Mouse (Mus musculus) spleen, adult 12 weeks (tissue): ENCODE measurements around the gene Ackr2.

Experiments
- DNase-seq: peaks from one replicate; pipeline ENCODE4 v3.0.0; 2022; ENCODE audit warnings: low spot score

Gene Ackr2

GRCm38 (mm10) chr9:121891301-121891700 lies 6.9 kb upstream of the Ackr2 start:
- DNase-seq, result no peak

- no peak for DNase-seq
Observed at GRCm38 (mm10) chr9:121892057-121892687, 6.0 kb upstream of the Ackr2 start.

GRCm38 (mm10) chr9:121894447-121894846 lies 3.7 kb upstream of the Ackr2 start:
- DNase-seq, result no peak

DNA sequence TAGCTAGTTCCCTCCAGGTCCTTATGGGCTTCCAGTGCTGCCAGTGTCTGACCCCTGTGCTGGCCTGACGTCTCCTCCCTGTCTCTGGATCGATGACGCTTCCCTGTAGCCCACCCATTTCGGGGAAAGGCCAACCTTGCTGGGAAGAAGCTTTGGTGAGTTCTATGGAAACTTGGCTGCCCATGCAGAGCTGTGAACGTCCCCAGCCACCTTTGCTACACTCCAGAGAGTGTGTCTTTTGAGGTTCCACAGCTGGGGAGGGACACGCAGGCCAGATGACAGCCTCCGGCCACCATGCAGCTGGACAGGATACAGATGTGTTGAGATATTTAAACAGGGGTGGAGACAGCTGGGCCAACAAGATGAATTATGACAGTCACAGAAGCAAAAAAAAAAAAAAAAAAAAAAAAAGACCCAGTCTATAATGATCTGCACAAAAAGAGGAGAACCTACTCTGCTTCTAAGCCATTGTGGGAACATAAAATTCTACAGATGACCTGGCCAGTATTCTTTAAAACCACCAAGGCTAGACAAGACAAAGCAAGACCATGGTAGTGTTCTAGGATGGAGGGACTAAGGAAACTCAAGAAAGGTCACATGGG lies 2.7 kb upstream of the Ackr2 start:
- DNase-seq, result no peak

GRCm38 (mm10) chr9:121896820-121897219 lies 1.3 kb upstream of the Ackr2 start:
- no peak for DNase-seq

DNA sequence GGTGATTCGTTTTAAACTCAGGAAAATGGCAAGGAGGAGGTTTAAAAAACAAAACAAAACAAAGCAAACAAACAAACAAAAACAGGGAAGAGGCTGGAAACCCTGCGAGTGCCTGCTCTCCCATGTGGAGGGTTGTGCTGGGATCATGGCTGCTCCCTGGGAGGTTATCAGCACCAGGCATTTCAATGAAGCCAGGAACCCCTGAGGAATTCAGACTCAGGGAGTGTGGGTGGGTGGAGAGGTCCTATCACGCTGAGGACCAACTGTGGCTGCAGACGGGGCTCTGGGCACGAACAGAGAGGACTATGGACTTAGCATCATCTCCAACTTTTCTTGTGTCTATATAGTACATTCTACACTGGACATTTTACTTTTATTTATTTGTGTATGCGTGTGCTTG lies 1.2 kb downstream of the Ackr2 start:
- DNase-seq, result no peak

DNA sequence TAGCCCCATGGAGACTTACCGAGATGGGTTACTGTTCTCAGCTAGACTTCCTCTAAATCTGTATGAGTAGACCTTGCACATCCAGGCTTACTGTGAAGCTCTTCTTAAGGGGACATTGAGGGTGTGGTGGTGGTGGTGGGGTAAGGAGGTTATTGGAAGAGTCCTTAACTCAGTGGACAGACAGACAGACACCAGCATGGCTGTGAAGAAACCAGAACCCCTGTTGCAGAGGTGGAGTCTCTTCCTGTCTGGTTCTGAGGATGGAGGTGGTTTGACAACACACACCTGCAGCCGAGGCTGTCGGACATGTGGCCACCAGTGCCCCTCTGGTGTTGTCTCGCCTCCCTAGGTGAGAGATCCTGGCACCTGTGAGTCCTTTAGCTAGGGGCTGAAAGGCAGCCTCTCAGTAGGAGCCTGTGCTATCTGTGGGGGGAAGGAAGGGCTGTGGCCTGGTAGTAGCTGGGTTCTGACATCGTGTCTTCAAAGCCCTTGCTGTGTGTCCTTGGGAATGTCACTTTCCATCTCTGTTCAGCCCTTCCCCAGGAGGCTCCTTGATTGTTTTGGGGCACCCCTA lies 2.2 kb downstream of the Ackr2 start:
- DNase-seq, result no peak

GRCm38 (mm10) chr9:121901710-121902700 lies 3.9 kb downstream of the Ackr2 start:
- no peak for DNase-seq

GRCm38 (mm10) chr9:121903476-121904305 lies 5.5 kb downstream of the Ackr2 start:
- DNase-seq, result no peak

DNA sequence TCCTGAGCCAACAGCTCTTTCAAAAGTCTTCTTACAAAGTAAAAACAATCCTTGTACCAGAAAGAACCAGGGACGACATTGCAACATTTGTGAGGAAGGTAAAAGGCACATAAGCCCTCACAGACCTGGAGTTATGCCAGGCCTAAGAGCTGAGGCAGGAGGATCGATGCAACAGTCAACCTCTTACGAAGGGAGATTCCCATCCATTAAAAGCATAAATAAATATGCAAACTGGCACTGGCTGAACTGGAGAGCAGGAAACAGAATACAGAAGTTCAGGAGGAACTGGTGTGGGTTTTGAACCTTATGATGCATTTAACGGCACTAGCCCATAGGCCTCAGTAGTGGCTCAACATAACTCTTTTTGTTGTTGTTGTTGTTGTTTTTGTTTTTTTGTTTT lies 6.2 kb downstream of the Ackr2 start:
- no peak for DNase-seq

DNA sequence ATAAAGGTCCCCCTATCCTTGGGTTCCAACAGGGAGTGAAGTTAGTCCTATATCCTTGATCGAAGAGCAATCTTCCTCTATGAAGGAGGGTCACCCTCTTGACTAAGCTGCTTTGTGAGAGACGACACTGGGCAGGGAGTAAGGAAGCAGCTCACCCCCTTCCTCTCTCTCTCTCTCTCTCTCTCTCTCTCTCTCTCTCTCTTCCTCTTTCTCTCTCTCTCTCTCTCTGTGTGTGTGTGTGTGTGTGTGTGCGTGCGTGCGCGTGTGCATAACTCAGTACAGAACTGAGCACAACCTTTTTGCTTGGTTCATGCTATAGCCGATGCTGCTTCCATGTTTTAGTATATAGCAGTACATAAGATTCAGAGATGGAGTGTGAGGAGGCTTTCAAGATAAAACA lies 6.8 kb downstream of the Ackr2 start:
- DNase-seq, result no peak

- DNase-seq, result no peak
Observed at GRCm38 (mm10) chr9:121905556-121906185, 7.5 kb downstream of the Ackr2 start.

- no peak for DNase-seq
Observed at GRCm38 (mm10) chr9:121906456-121906855, 8.3 kb downstream of the Ackr2 start.

GRCm38 (mm10) chr9:121907356-121908070 lies 9.4 kb downstream of the Ackr2 start:
- DNase-seq, result no peak

DNA sequence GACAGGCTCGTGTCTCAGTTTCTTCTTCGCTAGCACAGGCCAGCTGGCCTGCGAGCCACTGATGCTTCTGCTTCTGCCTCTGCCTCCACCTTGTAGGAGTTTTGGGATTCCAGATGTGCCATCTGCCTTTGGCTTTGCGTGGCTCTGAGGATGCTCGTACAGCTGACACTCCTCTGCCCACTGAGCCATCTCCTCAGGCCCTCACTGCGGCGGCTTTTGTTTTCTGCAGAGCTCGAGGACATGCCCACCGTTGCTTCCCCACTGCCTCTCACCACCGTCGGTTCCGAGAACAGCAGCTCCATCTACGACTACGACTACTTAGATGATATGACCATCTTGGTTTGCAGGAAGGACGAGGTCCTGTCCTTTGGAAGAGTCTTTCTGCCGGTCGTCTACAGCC lies 10.2 kb downstream of the Ackr2 start:
- no peak for DNase-seq

DNA sequence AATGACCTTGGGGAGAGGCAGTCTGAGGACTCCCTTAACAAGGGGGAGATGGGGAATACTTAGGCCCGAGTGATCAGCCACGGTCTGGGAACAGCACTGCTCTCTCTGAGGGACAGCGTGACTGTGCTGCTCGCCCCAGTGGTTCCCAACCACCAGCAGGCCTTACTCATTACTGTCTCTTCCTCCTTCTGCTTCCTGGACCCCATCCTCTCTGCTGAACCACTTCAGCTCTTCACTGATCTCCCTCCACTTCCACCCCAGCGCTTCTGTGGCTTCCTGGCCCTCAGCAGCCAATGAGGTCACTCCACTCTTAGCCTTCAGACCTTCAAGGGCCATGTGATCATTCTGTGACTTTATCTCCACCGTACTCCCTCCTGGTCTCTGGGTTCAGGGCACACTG lies 11.5 kb downstream of the Ackr2 start:
- DNase-seq, result no peak

DNA sequence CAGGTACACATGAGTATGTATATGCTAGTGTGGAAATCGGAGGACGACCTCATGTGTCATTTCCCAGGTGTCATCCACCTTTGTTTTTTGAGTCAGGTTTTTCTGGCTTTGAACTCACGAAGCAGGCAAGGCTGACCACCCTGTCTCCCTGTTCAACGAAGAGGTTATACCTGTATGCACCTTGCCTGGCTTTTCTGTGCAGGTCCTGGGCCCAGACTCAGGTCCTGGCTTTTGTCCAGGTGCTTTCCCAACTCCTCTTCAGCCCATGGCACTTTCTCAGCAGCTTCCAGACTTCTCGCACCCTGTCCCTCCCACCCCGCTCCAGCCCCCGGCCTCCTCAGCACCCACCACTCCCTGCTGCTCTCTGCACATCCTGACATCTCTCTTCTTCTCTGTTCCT lies 13.0 kb downstream of the Ackr2 start:
- no peak for DNase-seq

GRCm38 (mm10) chr9:121912786-121913185 lies 14.6 kb downstream of the Ackr2 start:
- no peak for DNase-seq

DNA sequence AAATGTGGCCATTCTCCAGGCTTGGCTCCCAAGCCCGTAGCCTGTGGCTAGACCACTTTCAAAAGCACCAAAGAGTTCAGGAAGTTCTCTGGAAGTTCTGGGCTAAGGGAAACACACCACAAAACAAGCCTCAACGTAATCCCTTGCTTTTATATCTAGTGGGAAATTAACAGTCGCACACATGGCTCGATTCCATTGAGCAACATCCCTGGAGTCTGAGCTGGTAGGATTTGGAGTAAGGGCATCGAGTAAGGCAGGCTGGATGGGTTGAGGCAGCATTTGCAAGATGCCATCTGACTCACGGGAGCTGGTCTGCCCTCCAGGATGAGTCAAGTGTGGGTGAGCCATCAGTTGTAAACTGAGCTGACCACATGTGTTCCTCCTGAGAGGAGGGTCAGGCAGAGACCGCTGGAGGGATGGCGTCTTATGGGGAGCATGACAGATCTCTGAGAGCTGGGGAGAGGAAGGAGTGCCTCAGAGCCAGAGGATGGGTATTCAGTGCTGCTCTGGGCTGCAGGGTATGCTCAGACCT lies 16.1 kb downstream of the Ackr2 start:
- DNase-seq, result no peak

DNA sequence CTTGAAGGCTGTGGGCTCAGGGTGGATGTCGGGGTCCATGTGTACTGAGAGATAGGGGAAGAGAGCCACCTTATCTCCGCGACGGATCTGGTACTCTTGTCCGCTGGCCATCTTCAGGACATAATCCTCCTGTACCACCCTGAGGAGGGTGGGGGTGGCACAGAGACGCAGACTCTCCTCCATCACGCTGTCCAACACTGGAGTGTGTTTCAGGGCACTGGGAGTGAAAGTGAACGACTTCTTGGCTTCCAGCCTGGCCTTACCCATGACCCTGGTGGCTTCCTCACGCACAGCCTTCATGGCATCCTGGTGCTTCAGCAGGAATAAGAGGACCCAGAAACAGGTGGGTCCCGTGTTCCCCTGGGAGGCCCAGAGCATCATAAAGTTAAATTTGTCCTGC lies 16.9 kb downstream of the Ackr2 start:
- no peak for DNase-seq
